ENCODE assay signal across 32 mouse cellular contexts in the genomic region with DNA sequence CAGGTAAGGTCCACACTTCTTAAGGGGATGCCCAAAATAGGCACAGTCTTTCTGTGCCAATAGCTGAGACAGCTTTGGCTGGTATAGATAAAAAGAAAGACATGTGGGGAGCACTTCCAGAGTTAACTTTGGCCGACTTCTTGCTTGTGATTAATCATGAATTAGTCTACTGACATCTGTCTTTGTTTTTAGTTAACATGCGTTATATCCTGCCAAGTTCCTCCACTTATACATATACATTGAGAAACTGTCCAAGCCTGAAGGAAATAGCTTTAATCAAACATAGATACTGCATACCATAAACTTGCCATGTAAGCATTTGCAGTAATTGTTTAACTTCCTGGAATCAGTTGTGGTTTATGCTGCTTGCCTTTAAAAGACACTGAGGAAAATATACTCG. TPM values are rescaled to one million over a fixed set of nuclear protein-coding genes. Genes with fewer than 3 reads are reported as not detected.
DNase-seq lines count a peak whose midpoint lies in the region; ATAC-seq and TF ChIP-seq lines count a peak whose summit lies in the region.
"Had no signal": no experiment of that assay in that cellular context is flagged by ENCODE, and none has a peak within 500 bp of the region (broad histone marks: within the 10 kb centered on the region; RNA-seq: fewer than 3 reads in every experiment).

No protein-coding gene starts in this region.

- H3K4me2 ChIP-seq in forebrain, embryonic 14.5 days (ENCODE audit: low read length), result no peak overlapping the region
- H3K4me2 ChIP-seq in forebrain, embryonic 12.5 days, result no peak overlapping the region
- H3K4me2 ChIP-seq in lung, embryonic 16.5 days (ENCODE audit: low read depth, low read length), result no peak overlapping the region
- H3K4me2 ChIP-seq: embryonic facial prominence, embryonic 12.5 days; embryonic facial prominence, embryonic 15.5 days; forebrain, embryonic 13.5 days had no signal

- peak; percentile 39 to 55; a peak in 1 of 4 replicates for TF ChIP-seq EP300 in MEL (IDR thresholded peaks at IDR 0.05; ENCODE audit: low read depth in 1 of 2, low read length in 2 of 2)

- no peaks in the 10 kb centered on the region for H3K9me3 ChIP-seq in forebrain, embryonic 14.5 days (replicated peaks; ENCODE audit: control insufficient read depth, low read length)
- H3K9me3 ChIP-seq in forebrain, embryonic 12.5 days, result no peaks in the 10 kb centered on the region
- H3K9me3 ChIP-seq in lung, embryonic 16.5 days (ENCODE audit: control insufficient read depth, low read length), result no peaks in the 10 kb centered on the region
- no peaks in the 10 kb centered on the region for H3K9me3 ChIP-seq in MEL (replicated peaks; ENCODE audit: insufficient read depth, low read length)
- H3K9me3 ChIP-seq: embryonic facial prominence, embryonic 12.5 days; embryonic facial prominence, embryonic 15.5 days; forebrain, embryonic 10.5 days; forebrain, embryonic 13.5 days; G1E had no signal

- peak; percentile 6 for DNase-seq in forebrain, embryonic 14.5 days (ENCODE audit: low spot score)
- no peak for DNase-seq in lung, postnatal 14 days
- DNase-seq in MEL (ENCODE audit: low read depth, low spot score), result peak; percentile 43
- no peak for DNase-seq in kidney, postnatal 25 days
- DNase-seq in layer of hippocampus, postnatal 36 days, result no peak
- DNase-seq: adrenal gland, adult 8-10 months; adrenal gland, postnatal 14 days; adrenal gland, postnatal 36 days; B cell, adult 2 months; cerebellum, adult 18-20 months; cerebellum, adult 8-10 months; cerebellum, adult 9-11 months; cerebellum, postnatal 14 days; cerebellum, postnatal 36 days; embryo, embryonic 11 days had no signal

- no peaks in the 10 kb centered on the region for H3K79me2 ChIP-seq in MEL (ENCODE audit: control insufficient read depth, insufficient read depth, low read length, poor library complexity)

- no peaks in the 10 kb centered on the region for H3K4me1 ChIP-seq in forebrain, embryonic 14.5 days (ENCODE audit: control insufficient read depth, insufficient read depth, low read length)
- H3K4me1 ChIP-seq in forebrain, embryonic 12.5 days, result no peaks in the 10 kb centered on the region
- H3K4me1 ChIP-seq in lung, embryonic 16.5 days (replicated peaks; ENCODE audit: control insufficient read depth, insufficient read depth, low read length), result 0 out of 2 replicates have a peak, but pooled peaks cover 2% of the 10 kb centered on the region
- H3K4me1 ChIP-seq in MEL (ENCODE audit: control insufficient read depth in 1 of 2, insufficient read depth in 2 of 2, low read length in 2 of 2), result peaks cover 4 to 6% of the 10 kb centered on the region in 2 experiments
- H3K4me1 ChIP-seq in small intestine, adult 2 months (ENCODE audit: control insufficient read depth, insufficient read depth, insufficient read length, low read length), result no peaks in the 10 kb centered on the region
- H3K4me1 ChIP-seq: embryonic facial prominence, embryonic 12.5 days; embryonic facial prominence, embryonic 15.5 days; forebrain, embryonic 10.5 days; forebrain, embryonic 13.5 days had no signal

- TF ChIP-seq CTCF in MEL (IDR thresholded peaks at IDR 0.05 in 2 of 3, conservative IDR thresholded peaks at IDR 0.05 in 1 of 3; ENCODE audit: control insufficient read depth in 1 of 3, insufficient read depth in 1 of 3, low read depth in 2 of 3, low read length in 3 of 3, poor library complexity in 1 of 3, severe bottlenecking in 1 of 3), result no peak
- TF ChIP-seq CTCF in small intestine, adult 2 months (IDR thresholded peaks at IDR 0.05; ENCODE audit: extremely low read depth, insufficient read length, insufficient replicate concordance, low read depth, low read length), result no peak

- no peak overlapping the region for H3K9ac ChIP-seq in forebrain, embryonic 14.5 days (ENCODE audit: low read length)
- no peak overlapping the region for H3K9ac ChIP-seq in forebrain, embryonic 12.5 days
- H3K9ac ChIP-seq in lung, embryonic 16.5 days (ENCODE audit: low read length), result no peak overlapping the region
- H3K9ac ChIP-seq in MEL (ENCODE audit: control insufficient read depth, low read depth, low read length, poor library complexity, severe bottlenecking), result no peak overlapping the region
- H3K9ac ChIP-seq: embryonic facial prominence, embryonic 12.5 days; embryonic facial prominence, embryonic 15.5 days; forebrain, embryonic 13.5 days had no signal

- no peaks in the 10 kb centered on the region for H3K27me3 ChIP-seq in forebrain, embryonic 14.5 days (replicated peaks; ENCODE audit: control insufficient read depth, insufficient read depth, low read length)
- no peaks in the 10 kb centered on the region for H3K27me3 ChIP-seq in forebrain, embryonic 12.5 days
- H3K27me3 ChIP-seq in lung, embryonic 16.5 days (ENCODE audit: control insufficient read depth, insufficient read depth, low read depth, low read length), result no peaks in the 10 kb centered on the region
- H3K27me3 ChIP-seq in MEL (ENCODE audit: control insufficient read depth in 1 of 2, insufficient read depth in 2 of 2, low read length in 2 of 2), result no peaks in the 10 kb centered on the region
- no peaks in the 10 kb centered on the region for H3K27me3 ChIP-seq in small intestine, adult 2 months (ENCODE audit: control insufficient read depth, insufficient read depth, low read length)
- H3K27me3 ChIP-seq: CH12.LX; embryonic facial prominence, embryonic 15.5 days had no signal

- TF ChIP-seq RAD21 in MEL (IDR thresholded peaks at IDR 0.05; ENCODE audit: low read depth, low read length), result no peak

- H3K4me3 ChIP-seq in forebrain, embryonic 14.5 days (ENCODE audit: low read depth, low read length), result no peak overlapping the region
- no peak overlapping the region for H3K4me3 ChIP-seq in forebrain, embryonic 12.5 days (replicated peaks)
- no peak overlapping the region for H3K4me3 ChIP-seq in lung, embryonic 16.5 days (ENCODE audit: low read length)
- H3K4me3 ChIP-seq in MEL (ENCODE audit: control insufficient read depth in 1 of 2, insufficient read depth in 1 of 2, low read depth in 2 of 2, low read length in 2 of 2), result no peak overlapping the region
- H3K4me3 ChIP-seq in small intestine, adult 2 months (ENCODE audit: low read depth, low read length), result no peak overlapping the region
- H3K4me3 ChIP-seq: embryonic facial prominence, embryonic 12.5 days; embryonic facial prominence, embryonic 15.5 days; erythroblast, embryonic 14.5 days; forebrain, embryonic 10.5 days; forebrain, embryonic 13.5 days had no signal

- H3K36me3 ChIP-seq in forebrain, embryonic 14.5 days (ENCODE audit: control insufficient read depth, insufficient read depth, low read length), result no peaks in the 10 kb centered on the region
- H3K36me3 ChIP-seq in forebrain, embryonic 12.5 days (replicated peaks), result no peaks in the 10 kb centered on the region
- H3K36me3 ChIP-seq in lung, embryonic 16.5 days (ENCODE audit: control insufficient read depth, insufficient read depth, low read length), result no peaks in the 10 kb centered on the region
- H3K36me3 ChIP-seq in MEL (ENCODE audit: control insufficient read depth in 1 of 2, insufficient read depth in 2 of 2, low read length in 2 of 2), result peaks cover 0 to 3% of the 10 kb centered on the region in 2 experiments; a peak in 2 of 4 replicates
- H3K36me3 ChIP-seq in small intestine, adult 2 months (ENCODE audit: control insufficient read depth, insufficient read depth, low read length), result no peaks in the 10 kb centered on the region
- H3K36me3 ChIP-seq: embryonic facial prominence, embryonic 12.5 days; embryonic facial prominence, embryonic 15.5 days; forebrain, embryonic 10.5 days; G1E had no signal

- no peak overlapping the region for H3K27ac ChIP-seq in forebrain, embryonic 14.5 days (ENCODE audit: low read depth, low read length)
- H3K27ac ChIP-seq in forebrain, embryonic 12.5 days, result no peak overlapping the region
- H3K27ac ChIP-seq in lung, embryonic 16.5 days (ENCODE audit: low read length), result no peak overlapping the region
- H3K27ac ChIP-seq in MEL (ENCODE audit: control insufficient read depth, low read depth, low read length), result peak overlapping the region; percentile 13; the same call in 1 of the 2 replicates
- H3K27ac ChIP-seq in small intestine, adult 2 months (ENCODE audit: insufficient read depth, low read depth, low read length), result peak overlapping the region; percentile 12
- H3K27ac ChIP-seq: embryonic facial prominence, embryonic 12.5 days; embryonic facial prominence, embryonic 15.5 days; forebrain, embryonic 10.5 days; forebrain, embryonic 13.5 days had no signal

- ATAC-seq in forebrain, embryonic 14.5 days, result no peak
- no peak for ATAC-seq in forebrain, embryonic 12.5 days (ENCODE audit: low FRiP score)
- peak; percentile 52; the same call in 1 of the 2 replicates for ATAC-seq in lung, embryonic 16.5 days (ENCODE audit: low read depth)
- ATAC-seq: activated CD4-positive, CD25-positive, alpha-beta regulatory T cell, adult 4 months; CD4-positive, CD25-positive, alpha-beta regulatory T cell, adult 4 months; forebrain, embryonic 13.5 days; forebrain, embryonic 16.5 days; Patski had no signal

- no peak for TF ChIP-seq POLR2A in MEL (IDR thresholded peaks at IDR 0.05; ENCODE audit: control insufficient read depth in 1 of 2, insufficient read depth in 1 of 2, low read depth in 1 of 2, low read length in 2 of 2, poor library complexity in 1 of 2)
- TF ChIP-seq POLR2A in small intestine, adult 2 months (IDR thresholded peaks at IDR 0.05; ENCODE audit: low read depth, low read length), result no peak

- 82% methylated on average over 3 of the region's 3 CpGs for WGBS in forebrain, embryonic 14.5 days
- 83% methylated on average over 3 of the region's 3 CpGs for WGBS in forebrain, embryonic 12.5 days
- 31% methylated on average over 3 of the region's 3 CpGs for WGBS in lung, embryonic 16.5 days
- 12% methylated on average over 3 of the region's 3 CpGs for WGBS in small intestine, adult 2 months

RNA-seq across cellular contexts. Expression of a gene that starts 38.6 kb away (rescaled TPM):
- 164 and 191 TPM in 2 replicates for polyA plus RNA-seq in forebrain, embryonic 14.5 days (2014; fragmentation: Nextera tagmentation; extraction: Ambion mirVana)
- polyA plus RNA-seq in forebrain, embryonic 12.5 days (2016; fragmentation: Nextera tagmentation; extraction: Ambion mirVana), result 108 TPM in 2 replicates
- 96.0 and 106 TPM in 2 replicates for polyA plus RNA-seq in lung, embryonic 16.5 days (2015; fragmentation: Nextera tagmentation; extraction: Ambion mirVana)
- 77.3 and 90.6 TPM in 2 replicates for total RNA-seq in MEL (2012; rRNA removed)
- 10 to 100 TPM in 1 of 2 experiments, not detected in 1; 89.7 TPM for polyA plus RNA-seq in MEL (2012; ENCODE audit: insufficient read depth in 1 of 2, insufficient read length in 2 of 2, low read depth in 1 of 2, low replicate concordance in 2 of 2, missing spikeins in 1 of 2)
- 91.7 and 194 TPM in 2 replicates for polyA plus RNA-seq in small intestine, adult 2 months (2012; rRNA removed)
- 10 to 100 TPM; 83.4 to 89.3 TPM for total RNA-seq in layer of hippocampus, postnatal 36 days (2021)

RNA-seq across cellular contexts. Expression of a gene that starts 39.6 kb away (rescaled TPM):
- polyA plus RNA-seq in forebrain, embryonic 14.5 days (2014; fragmentation: Nextera tagmentation; extraction: Ambion mirVana), result not detected in 2 replicates
- polyA plus RNA-seq in forebrain, embryonic 12.5 days (2016; fragmentation: Nextera tagmentation; extraction: Ambion mirVana), result 0.06 TPM in 1 of 2 replicates, not detected in the other
- not detected in 2 replicates for polyA plus RNA-seq in lung, embryonic 16.5 days (2015; fragmentation: Nextera tagmentation; extraction: Ambion mirVana)
- not detected in 2 replicates for total RNA-seq in MEL (2012; rRNA removed)
- polyA plus RNA-seq in MEL (2012; ENCODE audit: insufficient read depth in 1 of 2, insufficient read length in 2 of 2, low read depth in 1 of 2, low replicate concordance in 2 of 2, missing spikeins in 1 of 2), result not detected
- not detected in 2 replicates for polyA plus RNA-seq in small intestine, adult 2 months (2012; rRNA removed)
- not detected for total RNA-seq in layer of hippocampus, postnatal 36 days (2021)
- total RNA-seq: adrenal gland, adult 18-20 months; adrenal gland, adult 8-10 months; adrenal gland, postnatal 14 days; adrenal gland, postnatal 36 days; CH12.LX; common myeloid progenitor, adult 5-6 weeks had no signal
- polyA plus RNA-seq: activated CD4-positive, CD25-positive, alpha-beta regulatory T cell, adult 4 months; CD4-positive, CD25-positive, alpha-beta regulatory T cell, adult 4 months; embryonic facial prominence, embryonic 12.5 days; embryonic facial prominence, embryonic 15.5 days; erythroblast, embryonic 14.5 days; forebrain, embryonic 13.5 days; forebrain, embryonic 16.5 days; frontal cortex, adult 2 months; G1E; Patski had no signal

RNA-seq across cellular contexts. Expression of a gene that starts 48.6 kb away (rescaled TPM):
- polyA plus RNA-seq in forebrain, embryonic 14.5 days (2014; fragmentation: Nextera tagmentation; extraction: Ambion mirVana), result 5.5 and 7.0 TPM in 2 replicates
- polyA plus RNA-seq in forebrain, embryonic 12.5 days (2016; fragmentation: Nextera tagmentation; extraction: Ambion mirVana), result 6.1 TPM in 2 replicates
- 8.8 and 9.3 TPM in 2 replicates for polyA plus RNA-seq in lung, embryonic 16.5 days (2015; fragmentation: Nextera tagmentation; extraction: Ambion mirVana)
- total RNA-seq in MEL (2012; rRNA removed), result 1.8 TPM in 2 replicates
- polyA plus RNA-seq in MEL (2012; ENCODE audit: insufficient read depth in 1 of 2, insufficient read length in 2 of 2, low read depth in 1 of 2, low replicate concordance in 2 of 2, missing spikeins in 1 of 2), result 1 to 10 TPM in 1 of 2 experiments, not detected in 1; 4.3 TPM
- 4.4 and 8.5 TPM in 2 replicates for polyA plus RNA-seq in small intestine, adult 2 months (2012; rRNA removed)
- total RNA-seq in layer of hippocampus, postnatal 36 days (2021), result 1 to 10 TPM; 7.7 to 8.5 TPM

Comparison
In these comparisons a context has a peak if more than half of its experiments do, and no peak if none do; other contexts are left out.
1. DNase-seq: peak in forebrain, embryonic 14.5 days (single experiment) and MEL (single experiment); none in lung, postnatal 14 days (single experiment), kidney, postnatal 25 days (0 of 2) and layer of hippocampus, postnatal 36 days (0 of 2).
2. H3K27ac ChIP-seq: peak in MEL (single experiment) and small intestine, adult 2 months (single experiment); none in forebrain, embryonic 14.5 days (single experiment), forebrain, embryonic 12.5 days (single experiment) and lung, embryonic 16.5 days (single experiment).